Mouse (Mus musculus): ENCODE measurements at regions not wholly inside any gene's neighbourhood (a gene's known extent, or its start where the extent isn't known, plus 50 kb on each side); places are given as distances from the start of the nearest gene placed in this dataset.

GRCm38 (mm10) chr10:126470838-126471491 lies 430.2 kb downstream of the Atp23 start:
- Histone ChIP-seq H3K4me3 (replicated peaks) (no peak overlapping the region), H3K9ac (no peak overlapping the region), H3K27me3 (no peaks in the 10 kb centered on the region), H3K4me2 (no peak overlapping the region), H3K27ac (peak overlapping the region; percentile 68; the same call in 1 of the 2 replicates), H3K4me1 (peaks cover 7% of the 10 kb centered on the region; the same call in 1 of the 2 replicates), H3K9me3 (replicated peaks) (no peaks in the 10 kb centered on the region), H3K36me3 (no peaks in the 10 kb centered on the region)
- WGBS = 50% methylated on average over 4 of the region's 4 CpGs
- ATAC-seq (replicated peaks; ENCODE audit: low FRiP score) = peak; percentile 34; the same call in 1 of the 2 replicates

GRCm38 (mm10) chr10:126462770-126463169 lies 438.4 kb downstream of the Atp23 start:
- Histone ChIP-seq H3K4me2 (no peak overlapping the region), H3K4me3 (replicated peaks) (no peak overlapping the region), H3K27me3 (no peaks in the 10 kb centered on the region), H3K36me3 (no peaks in the 10 kb centered on the region), H3K9ac (no peak overlapping the region), H3K4me1 (no peaks in the 10 kb centered on the region), H3K27ac (no peak overlapping the region), H3K9me3 (replicated peaks) (no peaks in the 10 kb centered on the region)
- ATAC-seq (replicated peaks; ENCODE audit: low FRiP score) = no peak
- 76% methylated on average over 1 of the region's 1 CpGs for WGBS

DNA sequence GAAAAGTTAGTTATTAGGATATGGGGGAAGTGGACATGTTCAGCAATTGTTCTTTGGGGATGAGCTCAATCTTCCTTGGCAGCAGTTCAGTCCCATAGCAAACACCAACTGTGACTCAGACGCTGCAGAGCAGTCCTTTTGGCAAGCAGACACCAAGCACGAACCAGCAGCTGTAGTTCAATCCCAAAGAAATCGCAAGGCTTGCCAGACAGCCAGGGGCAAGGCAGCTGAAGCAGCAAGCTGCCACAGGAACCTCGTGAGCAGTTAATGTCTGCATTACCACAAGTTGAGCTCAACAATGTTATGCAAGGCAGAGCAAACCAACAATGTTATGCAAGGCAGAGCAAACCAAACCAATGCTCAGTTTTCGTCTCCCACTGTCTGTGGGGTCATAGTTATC lies 442.6 kb downstream of the Atp23 start:
- no peak overlapping the region for H3K9ac ChIP-seq
- H3K4me2 ChIP-seq = no peak overlapping the region
- no peak for ATAC-seq (replicated peaks; ENCODE audit: low FRiP score)
- no peaks in the 10 kb centered on the region for H3K9me3 ChIP-seq (replicated peaks)
- no peaks in the 10 kb centered on the region for H3K4me1 ChIP-seq
- 80% methylated on average over 5 of the region's 5 CpGs for WGBS
- no peaks in the 10 kb centered on the region for H3K27me3 ChIP-seq
- H3K27ac ChIP-seq = no peak overlapping the region
- no peaks in the 10 kb centered on the region for H3K36me3 ChIP-seq
- H3K4me3 ChIP-seq (replicated peaks) = no peak overlapping the region

DNA sequence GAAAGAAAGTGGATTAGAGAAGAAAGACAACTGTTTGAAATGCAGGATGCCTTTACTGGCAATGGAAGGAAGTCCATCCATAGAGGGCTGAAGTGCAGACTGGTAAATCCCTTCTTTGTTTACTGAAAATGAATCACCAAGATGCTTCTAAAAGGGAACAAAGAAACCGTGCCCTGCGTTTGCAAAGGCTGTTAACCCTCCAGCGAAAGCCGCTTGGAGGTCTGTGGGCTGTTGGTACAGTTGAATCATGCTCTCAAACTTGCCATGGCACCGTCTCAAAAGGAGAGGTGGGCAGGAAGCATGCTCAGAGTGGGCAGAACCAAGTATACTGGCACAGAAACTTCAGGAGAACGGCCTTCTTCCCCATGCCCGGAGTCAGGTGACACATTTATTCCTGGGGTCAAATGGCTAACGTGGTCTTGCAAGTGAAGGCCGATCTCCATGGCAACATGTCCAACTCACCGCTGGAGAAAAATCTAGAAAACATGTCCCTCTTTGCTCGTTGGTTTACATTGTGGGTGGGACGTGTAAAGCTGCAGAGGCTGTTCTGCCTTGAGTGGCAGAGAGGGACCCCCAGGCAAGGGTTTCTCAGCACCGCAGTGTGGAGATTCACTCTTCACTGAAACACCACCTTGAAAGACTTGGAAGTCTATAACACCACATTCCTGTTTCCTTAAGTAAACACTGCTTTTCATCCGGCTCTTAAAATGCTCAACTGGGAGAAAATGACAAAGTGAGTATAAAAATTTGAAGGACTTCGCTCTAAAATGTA lies 448.2 kb downstream of the Atp23 start:
- Histone ChIP-seq H3K4me1 (no peaks in the 10 kb centered on the region), H3K27ac (no peak overlapping the region), H3K4me3 (replicated peaks) (no peak overlapping the region), H3K9me3 (replicated peaks) (no peaks in the 10 kb centered on the region), H3K9ac (no peak overlapping the region), H3K36me3 (no peaks in the 10 kb centered on the region), H3K27me3 (no peaks in the 10 kb centered on the region), H3K4me2 (no peak overlapping the region)
- ATAC-seq (replicated peaks; ENCODE audit: low FRiP score) = no peak
- 71% methylated on average over 15 of the region's 15 CpGs for WGBS

DNA sequence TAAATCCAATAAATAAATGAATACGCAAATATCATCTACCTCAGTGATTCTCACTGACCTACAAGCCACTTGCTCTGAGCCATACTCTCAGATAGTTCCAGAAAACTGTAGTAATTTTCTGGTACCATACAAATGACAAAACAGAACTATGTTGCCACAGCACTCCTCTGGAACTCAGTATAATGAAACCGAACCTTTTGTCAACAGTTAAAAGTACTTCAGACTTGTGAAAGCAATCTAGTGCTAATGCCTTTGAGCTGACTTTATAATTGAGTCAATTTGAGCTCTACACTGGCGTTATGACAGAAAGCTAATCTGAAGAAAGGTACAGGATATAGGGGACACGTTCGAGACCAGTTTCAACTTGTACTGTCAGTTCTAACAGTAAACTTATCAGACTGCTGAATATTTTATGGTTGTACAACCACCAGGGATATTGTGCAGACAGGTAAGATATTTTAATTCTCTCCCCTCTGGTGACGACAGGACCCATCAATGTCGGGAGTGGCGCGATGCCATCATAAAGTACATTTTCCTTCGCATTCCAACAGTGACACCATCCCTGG lies 449.0 kb downstream of the Atp23 start:
- Histone ChIP-seq H3K9me3 (replicated peaks) (no peaks in the 10 kb centered on the region), H3K4me1 (no peaks in the 10 kb centered on the region), H3K27me3 (no peaks in the 10 kb centered on the region), H3K4me2 (no peak overlapping the region), H3K27ac (no peak overlapping the region), H3K4me3 (replicated peaks) (no peak overlapping the region), H3K36me3 (no peaks in the 10 kb centered on the region), H3K9ac (no peak overlapping the region)
- 89% methylated on average over 10 of the region's 10 CpGs for WGBS
- ATAC-seq (replicated peaks; ENCODE audit: low FRiP score) = no peak

- H3K4me1 ChIP-seq = no peaks in the 10 kb centered on the region
- no peak overlapping the region for H3K27ac ChIP-seq
- H3K9me3 ChIP-seq (replicated peaks) = no peaks in the 10 kb centered on the region
- no peaks in the 10 kb centered on the region for H3K36me3 ChIP-seq
- H3K27me3 ChIP-seq = no peaks in the 10 kb centered on the region
- H3K4me2 ChIP-seq = no peak overlapping the region
- no peak overlapping the region for H3K9ac ChIP-seq
- no peak overlapping the region for H3K4me3 ChIP-seq (replicated peaks)
- no peak for ATAC-seq (replicated peaks; ENCODE audit: low FRiP score)
These were observed 465.3 kb downstream of the Lrig3 start for GRCm38 (mm10) chr10:126431222-126431621.

DNA sequence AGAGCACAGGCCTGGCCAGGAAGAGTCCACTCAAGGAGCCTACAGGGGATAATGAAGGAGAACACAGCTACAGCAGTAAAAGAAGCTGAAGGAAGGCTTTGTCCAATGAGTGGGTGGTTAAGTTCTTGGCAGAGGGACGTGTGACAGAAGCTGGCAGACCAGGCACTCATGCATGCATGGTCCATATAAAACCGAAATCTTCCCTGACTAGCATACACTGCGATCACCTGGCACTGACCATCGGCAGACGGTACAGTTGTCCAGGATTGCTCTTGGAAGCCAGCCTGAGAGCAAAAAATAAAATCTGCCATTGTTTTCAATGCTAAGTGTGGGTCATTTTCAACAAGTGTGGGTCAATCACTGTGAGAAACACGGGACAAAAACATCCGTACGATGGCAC lies 464.4 kb downstream of the Lrig3 start:
- Histone ChIP-seq H3K27me3 (no peaks in the 10 kb centered on the region), H3K4me1 (no peaks in the 10 kb centered on the region), H3K4me2 (no peak overlapping the region), H3K27ac (no peak overlapping the region), H3K36me3 (no peaks in the 10 kb centered on the region), H3K9ac (no peak overlapping the region), H3K4me3 (replicated peaks) (no peak overlapping the region), H3K9me3 (replicated peaks) (no peaks in the 10 kb centered on the region)
- 90% methylated on average over 8 of the region's 8 CpGs for WGBS
- ATAC-seq (replicated peaks; ENCODE audit: low FRiP score) = no peak

DNA sequence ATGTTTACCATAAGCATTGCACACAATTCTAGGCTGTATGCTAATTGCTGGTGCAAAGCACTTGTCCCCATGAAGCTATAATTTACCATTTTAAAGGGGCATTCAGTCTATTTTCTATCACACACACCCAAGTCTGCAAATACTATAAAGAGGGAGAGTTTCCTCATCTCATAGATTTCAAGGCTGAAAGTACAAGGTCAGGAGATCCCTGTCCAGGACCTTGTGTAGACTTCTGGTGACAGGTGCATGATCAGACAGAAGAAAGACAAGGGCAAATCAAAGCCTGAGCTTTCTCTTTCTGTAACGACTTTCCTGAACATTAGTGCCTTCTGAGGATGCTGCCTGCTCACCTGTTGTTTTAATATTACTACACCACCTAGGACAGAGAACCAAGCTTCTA lies 463.5 kb downstream of the Lrig3 start:
- Histone ChIP-seq H3K9me3 (replicated peaks) (no peaks in the 10 kb centered on the region), H3K9ac (no peak overlapping the region)
- ATAC-seq (replicated peaks; ENCODE audit: low FRiP score) = no peak

DNA sequence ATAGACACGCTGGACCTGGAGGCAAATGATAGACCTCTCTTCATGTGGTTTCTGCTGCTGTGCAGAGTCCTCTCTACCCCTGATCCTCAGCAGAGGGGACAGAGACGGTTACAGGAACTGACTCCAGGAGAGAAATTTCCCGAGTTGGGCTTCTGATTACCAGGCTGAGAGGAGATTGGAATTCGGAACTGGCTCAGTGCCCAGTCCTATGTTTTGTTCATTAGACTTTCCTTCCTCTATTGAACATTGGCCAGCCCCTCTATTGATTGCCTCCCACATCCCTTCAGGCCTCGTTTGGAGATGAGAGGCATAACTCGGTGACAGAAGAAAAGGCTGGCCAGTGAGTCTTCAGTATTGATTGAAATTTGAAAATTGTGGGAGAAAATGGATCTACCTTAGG lies 456.1 kb downstream of the Lrig3 start:
- Histone ChIP-seq H3K36me3 (no peaks in the 10 kb centered on the region), H3K9me3 (replicated peaks) (no peaks in the 10 kb centered on the region), H3K27ac (no peak overlapping the region), H3K4me1 (no peaks in the 10 kb centered on the region), H3K4me3 (replicated peaks) (no peak overlapping the region), H3K27me3 (no peaks in the 10 kb centered on the region), H3K9ac (no peak overlapping the region), H3K4me2 (no peak overlapping the region)
- WGBS = 63% methylated on average over 6 of the region's 6 CpGs
- ATAC-seq (replicated peaks; ENCODE audit: low FRiP score) = no peak

More for the DNA sequence above, 463.5 kb downstream of the Lrig3 start:
- 78% methylated on average over 1 of the region's 1 CpGs for WGBS
- no peaks in the 10 kb centered on the region for H3K36me3 ChIP-seq
- no peaks in the 10 kb centered on the region for H3K27me3 ChIP-seq
- no peak overlapping the region for H3K4me2 ChIP-seq
- H3K27ac ChIP-seq = no peak overlapping the region
- H3K4me3 ChIP-seq (replicated peaks) = no peak overlapping the region
- no peaks in the 10 kb centered on the region for H3K4me1 ChIP-seq

DNA sequence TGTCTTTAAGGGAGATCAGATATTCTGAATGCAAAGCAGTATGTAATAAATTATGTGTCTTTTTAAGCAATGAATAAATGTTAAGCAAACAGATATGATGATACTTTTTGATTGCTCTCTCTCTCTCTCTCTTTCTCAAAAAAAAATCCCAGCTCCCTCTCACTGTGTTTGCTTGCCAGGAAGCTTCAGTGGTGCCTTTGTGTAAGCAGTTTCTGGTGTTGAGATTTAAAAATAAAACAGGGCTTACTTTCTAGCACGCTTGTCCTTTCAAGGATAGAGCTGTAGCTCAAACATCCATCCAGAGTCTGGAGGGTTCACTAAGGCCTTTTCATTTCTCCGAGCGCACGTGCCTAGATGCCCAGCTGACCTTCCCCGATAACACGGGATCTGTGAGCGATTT lies 447.8 kb downstream of the Lrig3 start:
- Histone ChIP-seq H3K9me3 (replicated peaks) (no peaks in the 10 kb centered on the region), H3K4me2 (no peak overlapping the region), H3K9ac (no peak overlapping the region), H3K27ac (no peak overlapping the region), H3K4me1 (no peaks in the 10 kb centered on the region), H3K36me3 (no peaks in the 10 kb centered on the region), H3K4me3 (replicated peaks) (no peak overlapping the region), H3K27me3 (no peaks in the 10 kb centered on the region)
- WGBS = 44% methylated on average over 7 of the region's 7 CpGs
- no peak for ATAC-seq (replicated peaks; ENCODE audit: low FRiP score)

GRCm38 (mm10) chr10:126392235-126392634 lies 426.3 kb downstream of the Lrig3 start:
- no peaks in the 10 kb centered on the region for H3K4me1 ChIP-seq
- no peak for ATAC-seq (replicated peaks; ENCODE audit: low FRiP score)
- H3K27ac ChIP-seq = no peak overlapping the region
- H3K4me2 ChIP-seq = no peak overlapping the region
- no peaks in the 10 kb centered on the region for H3K36me3 ChIP-seq
- no peaks in the 10 kb centered on the region for H3K9me3 ChIP-seq (replicated peaks)
- no peaks in the 10 kb centered on the region for H3K27me3 ChIP-seq
- H3K4me3 ChIP-seq (replicated peaks) = no peak overlapping the region
- WGBS = 88% methylated on average over 2 of the region's 3 CpGs
- H3K9ac ChIP-seq = no peak overlapping the region

DNA sequence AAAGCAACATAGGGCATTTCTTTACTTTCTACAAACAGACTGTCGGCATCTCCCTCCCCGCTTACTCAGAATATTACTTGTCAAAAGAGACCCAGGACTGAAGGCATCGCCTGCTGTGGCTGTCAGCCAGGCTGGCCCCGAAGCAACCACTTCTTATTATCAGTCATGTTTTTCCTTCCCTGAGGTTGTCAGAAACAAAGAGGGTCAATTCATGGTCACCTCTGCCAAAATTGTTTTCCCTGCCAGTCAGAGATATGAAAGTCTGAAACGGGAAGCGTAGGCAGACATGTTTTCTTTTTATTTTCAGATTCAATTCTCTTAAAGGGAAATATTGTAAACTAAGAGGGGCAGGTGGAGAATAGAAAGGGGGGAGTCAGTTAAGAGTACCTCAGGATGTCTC lies 425.8 kb downstream of the Lrig3 start:
- WGBS = 83% methylated on average over 6 of the region's 6 CpGs
- no peak for ATAC-seq (replicated peaks; ENCODE audit: low FRiP score)
- Histone ChIP-seq H3K9me3 (replicated peaks) (no peaks in the 10 kb centered on the region), H3K36me3 (no peaks in the 10 kb centered on the region), H3K27me3 (no peaks in the 10 kb centered on the region), H3K9ac (no peak overlapping the region), H3K27ac (no peak overlapping the region), H3K4me2 (no peak overlapping the region), H3K4me1 (no peaks in the 10 kb centered on the region), H3K4me3 (replicated peaks) (no peak overlapping the region)
